Mouse (Mus musculus) forebrain, postnatal 0 days (tissue): ENCODE measurements around the gene Slc9a5. TPM values are rescaled to one million over a fixed set of nuclear protein-coding genes. Genes with fewer than 3 reads are reported as not detected.

Experiments used
- ATAC-seq: fragments of 200-750 bp; cut with Nextera tagmentation; 2 replicates; pipeline ENCODE4 v1.8.0; 2017; ENCODE audit warnings: mild to moderate bottlenecking, moderate library complexity
- DNase-seq: peaks from one replicate; pipeline ENCODE4 v3.0.0-alpha.2; 2015
- H3K27ac ChIP-seq: fragments of 300-500 bp; sonication (generic); 2 replicates; pipeline ENCODE4 v1.5.1; 2014; ENCODE audit warnings: low read depth, mild to moderate bottlenecking, antibody characterized with exemption, low read length, moderate library complexity, mixed read lengths
- H3K27me3 ChIP-seq: fragments of 300-500 bp; sonication (generic); 2 replicates; pipeline ENCODE4 v1.6.1; 2014; ENCODE audit warnings: mild to moderate bottlenecking, low read length, mixed read lengths; ENCODE audit not compliant: insufficient read depth
- H3K36me3 ChIP-seq: fragments of 300-500 bp; sonication (generic); 2 replicates; pipeline ENCODE4 v1.6.1; 2014; ENCODE audit warnings: mild to moderate bottlenecking, moderate library complexity; ENCODE audit not compliant: insufficient read depth
- H3K4me1 ChIP-seq: fragments of 300-500 bp; sonication (generic); 2 replicates; pipeline ENCODE4 v1.6.1; 2014; ENCODE audit warnings: antibody characterized with exemption; ENCODE audit not compliant: insufficient read depth
- H3K4me2 ChIP-seq: fragments of 300-500 bp; sonication (generic); 2 replicates; pipeline ENCODE4 v1.6.1; 2014; ENCODE audit warnings: low read depth, mild to moderate bottlenecking, moderate library complexity
- H3K4me3 ChIP-seq: fragments of 300-500 bp; sonication (generic); 2 replicates; pipeline ENCODE4 v1.5.1; 2014; ENCODE audit warnings: low read depth, low read length, mixed read lengths
- H3K9ac ChIP-seq: fragments of 300-500 bp; sonication (generic); 2 replicates; pipeline ENCODE4 v1.6.1; 2014; ENCODE audit warnings: mild to moderate bottlenecking
- H3K9me3 ChIP-seq: fragments of 300-500 bp; sonication (generic); 2 replicates; pipeline ENCODE4 v1.6.1; 2016; ENCODE audit warnings: low read length
- CTCF ChIP-seq: sonication (generic); IDR thresholded peaks from 2 replicates; pipeline ENCODE4 v1.5.1; 2016; ENCODE audit warnings: antibody characterized with exemption, control low read depth, low read depth
- WGBS: fragments of 180-500 bp; shearing (Covaris S2); extraction: QIAGEN DNeasy Blood & Tissue Kit; methylation state at CpG from one replicate; pipeline ENCODE4 v1.1.7; 2014; 5-methylcytosine and 5-hydroxymethylcytosine counted together
- polyA plus RNA-seq: library from polyadenylated mRNA; unstranded; fragments of >200 nt; fragmentation: Nextera tagmentation; extraction: Ambion mirVana; gene quantifications from 2 replicates; pipeline ENCODE4 v1.2.1, GENCODE M21; 2015
- total RNA-seq: library from RNA; depleted of rRNA; stranded (reverse); fragments of >200 nt; gene quantifications from 2 replicates; pipeline ENCODE4 v1.2.3, GENCODE M21; 2014

Slc9a5 gene
- total and polyA plus RNA-seq, 2 experiments from 2014 or later = 7.2 to 17.5 TPM

- TF ChIP-seq CTCF = no peak
- H3K36me3 ChIP-seq = peaks cover 73% of the 10 kb centered on the region
Measured at GRCm38 (mm10) chr8:105313622-105314402, 34.8 kb upstream of the Slc9a5 start.

GRCm38 (mm10) chr8:105315073-105315769, 33.4 kb upstream of the Slc9a5 start:
- Histone ChIP-seq H3K36me3 (peaks cover 71% of the 10 kb centered on the region), H3K9ac (no peak overlapping the region), H3K27ac (no peak overlapping the region), H3K4me1 (no peaks in the 10 kb centered on the region), H3K4me2 (no peak overlapping the region), H3K4me3 (no peak overlapping the region), H3K9me3 (no peaks in the 10 kb centered on the region), H3K27me3 (no peaks in the 10 kb centered on the region)
- no peak for DNase-seq
- ATAC-seq = no peak
- TF ChIP-seq CTCF = no peak
- 93% methylated on average over 18 of the region's 18 CpGs for WGBS

More at GRCm38 (mm10) chr8:105313622-105314402, 34.8 kb upstream of the Slc9a5 start:
- ATAC-seq = no peak
- Histone ChIP-seq H3K27ac (no peak overlapping the region), H3K4me3 (no peak overlapping the region), H3K9me3 (no peaks in the 10 kb centered on the region), H3K4me1 (no peaks in the 10 kb centered on the region), H3K4me2 (no peak overlapping the region), H3K27me3 (no peaks in the 10 kb centered on the region), H3K9ac (no peak overlapping the region)
- WGBS = 79% methylated on average over 9 of the region's 9 CpGs
- no peak for DNase-seq

- H3K27ac ChIP-seq = no peak overlapping the region
- TF ChIP-seq CTCF = no peak
- H3K4me3 ChIP-seq = no peak overlapping the region
- H3K9me3 ChIP-seq = no peaks in the 10 kb centered on the region
- H3K9ac ChIP-seq = no peak overlapping the region
- ATAC-seq (no peak), DNase-seq (no peak)
- WGBS = 76% methylated on average over 4 of the region's 4 CpGs
- H3K27me3 ChIP-seq = no peaks in the 10 kb centered on the region
- no peak overlapping the region for H3K4me2 ChIP-seq
- peaks cover 68% of the 10 kb centered on the region for H3K36me3 ChIP-seq
- no peaks in the 10 kb centered on the region for H3K4me1 ChIP-seq
Measured at GRCm38 (mm10) chr8:105317941-105318340, 30.7 kb upstream of the Slc9a5 start.

DNA sequence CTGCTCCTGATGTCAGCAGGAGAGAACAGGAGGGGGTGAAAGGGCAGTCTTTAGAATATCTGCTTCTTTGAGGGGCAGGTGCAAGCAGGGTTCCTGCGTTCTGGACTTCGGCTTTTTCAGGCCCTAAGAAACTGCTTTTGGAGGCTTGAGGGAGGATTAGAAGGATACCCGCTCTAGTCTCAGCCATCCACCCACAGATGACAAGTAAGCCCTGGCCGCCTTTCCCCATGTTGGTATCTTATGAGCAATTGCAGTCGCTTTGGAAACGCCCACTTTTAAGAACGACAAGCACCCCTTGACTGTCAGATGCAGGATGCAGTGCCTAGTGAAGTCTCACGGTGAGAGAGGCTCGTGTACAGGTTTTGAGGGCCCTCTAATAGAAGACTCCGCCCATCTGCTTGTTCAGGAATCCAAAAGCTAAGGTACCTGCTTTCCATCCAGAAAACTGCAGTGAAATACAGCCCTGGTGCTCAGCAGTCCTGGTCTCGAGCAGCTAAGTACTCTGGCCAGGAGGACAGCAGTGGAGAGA, 29.9 kb upstream of the Slc9a5 start:
- no peak for TF ChIP-seq CTCF
- ATAC-seq (no peak), DNase-seq (no peak)
- Histone ChIP-seq H3K4me2 (no peak overlapping the region), H3K36me3 (peaks cover 62% of the 10 kb centered on the region), H3K27ac (no peak overlapping the region), H3K27me3 (no peaks in the 10 kb centered on the region), H3K9me3 (no peaks in the 10 kb centered on the region), H3K9ac (no peak overlapping the region), H3K4me3 (no peak overlapping the region), H3K4me1 (no peaks in the 10 kb centered on the region)
- WGBS = 84% methylated on average over 11 of the region's 11 CpGs

DNA sequence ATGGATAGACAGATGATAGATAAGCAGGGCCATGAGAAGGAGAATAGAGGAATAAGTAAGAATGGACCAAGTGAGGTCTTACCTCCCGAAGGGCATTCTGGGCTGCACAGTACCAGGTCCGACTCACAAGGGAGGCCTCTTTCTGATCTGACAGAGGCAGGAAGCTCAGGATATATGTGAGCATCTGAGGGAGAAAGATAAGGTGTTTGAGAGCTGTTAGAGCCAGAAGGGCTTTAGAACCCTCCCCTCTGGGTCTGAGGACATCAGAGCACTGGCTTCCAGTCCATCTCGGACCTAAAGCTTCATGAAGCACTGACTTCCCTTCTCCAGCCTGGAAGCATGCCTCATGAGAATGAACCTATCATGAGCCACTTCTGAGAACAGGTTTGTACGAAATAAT, 25.5 kb upstream of the Slc9a5 start:
- ATAC-seq (no peak), DNase-seq (no peak)
- Histone ChIP-seq H3K4me3 (no peak overlapping the region), H3K36me3 (peaks cover 27% of the 10 kb centered on the region), H3K4me2 (no peak overlapping the region), H3K9ac (no peak overlapping the region), H3K9me3 (no peaks in the 10 kb centered on the region), H3K27me3 (no peaks in the 10 kb centered on the region), H3K4me1 (peaks cover 16% of the 10 kb centered on the region), H3K27ac (no peak overlapping the region)
- 92% methylated on average over 4 of the region's 4 CpGs for WGBS
- TF ChIP-seq CTCF = no peak

DNA sequence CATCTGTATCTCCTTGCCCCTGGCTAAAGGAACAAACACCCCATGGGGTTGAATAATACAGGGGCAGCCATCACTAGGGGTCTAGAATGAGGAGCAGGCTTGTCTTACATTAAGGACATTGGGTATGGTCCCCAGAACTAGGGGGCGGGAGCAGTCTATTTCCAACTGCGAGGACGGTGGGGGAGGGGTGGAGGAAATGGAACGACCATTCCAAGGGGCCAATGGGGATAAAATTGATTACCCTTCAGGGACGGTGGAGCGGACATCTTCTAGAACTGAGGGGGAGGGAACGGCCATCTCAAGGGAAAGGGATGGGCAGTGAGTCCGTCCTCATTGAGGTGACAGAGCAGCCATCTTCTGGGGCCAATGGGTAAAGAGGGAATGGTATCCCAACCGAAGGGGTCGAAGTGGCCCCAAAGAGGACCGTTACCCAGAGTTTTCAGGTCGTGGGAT, 23.0 kb upstream of the Slc9a5 start:
- peaks cover 35% of the 10 kb centered on the region for H3K36me3 ChIP-seq
- peak overlapping the region; percentile 90 for H3K4me2 ChIP-seq
- TF ChIP-seq CTCF = 0 out of 2 replicates have a peak, but pooled peaks have one; percentile 4
- no peaks in the 10 kb centered on the region for H3K9me3 ChIP-seq
- peak overlapping the region; percentile 84 for H3K27ac ChIP-seq
- peak; percentile 33 for ATAC-seq
- DNase-seq = no peak
- 2% methylated on average over 12 of the region's 12 CpGs for WGBS
- no peaks in the 10 kb centered on the region for H3K27me3 ChIP-seq
- peak overlapping the region; percentile 57 for H3K4me3 ChIP-seq
- peak overlapping the region; percentile 80 for H3K9ac ChIP-seq
- H3K4me1 ChIP-seq = peaks cover 16% of the 10 kb centered on the region
